Mouse (Mus musculus): ENCODE data around the gene Slc44a2. TPM values are rescaled to one million over a fixed set of nuclear protein-coding genes. Genes with fewer than 3 reads are reported as not detected.

The Slc44a2 gene
- total and polyA plus RNA-seq, 3 experiments, result 22.1 to 62.9 (median 36.5) TPM

DNA sequence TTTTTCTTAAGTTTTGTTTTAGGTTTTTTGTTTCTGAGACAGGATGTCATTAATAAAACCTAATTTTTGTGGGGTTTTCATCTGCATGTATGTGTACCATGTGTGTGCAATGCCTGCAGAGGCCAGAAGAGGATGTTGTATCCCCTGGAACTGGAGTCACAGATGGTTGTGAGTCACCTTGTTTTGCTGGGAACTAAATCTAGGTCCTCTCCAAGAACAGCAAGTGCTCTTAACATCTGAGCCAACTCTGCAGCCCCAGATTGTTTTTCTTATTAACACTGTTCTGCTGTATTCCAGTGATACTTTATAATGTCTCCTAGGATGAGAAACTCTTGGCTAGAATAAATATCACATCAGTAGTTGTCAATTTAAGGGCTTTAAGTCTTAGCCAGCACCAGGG lies 60.4 kb downstream of the Slc44a2 start:
- H3K36me3 ChIP-seq (replicated peaks in 1 of 2; ENCODE audit: control insufficient read depth in 1 of 2, insufficient read depth in 1 of 2, low read length in 1 of 2), result peaks cover 42 to 88% of the 10 kb centered on the region in 2 experiments
- dilution Hi-C loops (cut with MboI; ENCODE audit: extremely low pct_ligation_motif_present, extremely low pct_unique_long_range_greater_than_20kb, low sequenced_read_pairs), result no loop called here
- H3K79me2 ChIP-seq (replicated peaks; ENCODE audit: control insufficient read depth, extremely low read depth, insufficient read depth, poor library complexity, severe bottlenecking), result peaks cover 97% of the 10 kb centered on the region
- TF ChIP-seq KAT2A (IDR thresholded peaks at IDR 0.05; ENCODE audit: insufficient replicate concordance, low read length) (no peak), GABPA (IDR thresholded peaks at IDR 0.05; ENCODE audit: insufficient replicate concordance, low read depth, low read length) (no peak), HCFC1 (IDR thresholded peaks at IDR 0.05; ENCODE audit: low read depth, low read length) (no peak), UBTF (IDR thresholded peaks at IDR 0.05; ENCODE audit: low read depth, low read length) (no peak), ETS1 (conservative IDR thresholded peaks at IDR 0.05; ENCODE audit: low read depth, low read length) (no peak), TCF12 (IDR thresholded peaks at IDR 0.05; ENCODE audit: low read depth, low read length) (no peak), RAD21 (IDR thresholded peaks at IDR 0.05; ENCODE audit: low read depth, low read length) (no peak), E2F4 (IDR thresholded peaks at IDR 0.05; ENCODE audit: insufficient replicate concordance, low read depth, low read length) (no peak), MAZ (IDR thresholded peaks at IDR 0.05; ENCODE audit: low read depth, low read length) (no peak), EP300 (IDR thresholded peaks at IDR 0.05; ENCODE audit: low read length) (no peak), POLR2AphosphoS2 (IDR thresholded peaks at IDR 0.05; ENCODE audit: low read depth, low read length) (no peak), ZKSCAN1 (IDR thresholded peaks at IDR 0.05; ENCODE audit: borderline replicate concordance, low read depth, low read length) (no peak), ZMIZ1 (IDR thresholded peaks at IDR 0.05; ENCODE audit: low read depth, low read length) (no peak)
- no peaks in the 10 kb centered on the region for H3K9me3 ChIP-seq (replicated peaks; ENCODE audit: low read length)
- no peak overlapping the region for H3K9ac ChIP-seq (ENCODE audit: insufficient read depth, low read depth)
- DNase-seq (ENCODE audit: extremely low read depth), result no peak
- no peak overlapping the region for H3K4me2 ChIP-seq (ENCODE audit: insufficient read depth, low read depth, poor library complexity, severe bottlenecking)
- peaks cover 0 to 11% of the 10 kb centered on the region in 2 experiments; a peak in 1 of 4 replicates for H3K4me1 ChIP-seq (ENCODE audit: control insufficient read depth in 1 of 2, insufficient read depth in 2 of 2)
- no peak overlapping the region for H3K27ac ChIP-seq (ENCODE audit: insufficient read depth, low read depth)
- in situ Hi-C loops (cut with MboI; ENCODE audit: low pct_ligation_motif_present, low pct_unique_long_range_greater_than_20kb, low sequenced_read_pairs), result no loop called here
- no peaks in the 10 kb centered on the region for H3K27me3 ChIP-seq (replicated peaks)
- H3K4me3 ChIP-seq (replicated peaks in 1 of 3; ENCODE audit: low read depth in 2 of 3, low read length in 2 of 3, poor library complexity in 1 of 3), result no peak overlapping the region

DNA sequence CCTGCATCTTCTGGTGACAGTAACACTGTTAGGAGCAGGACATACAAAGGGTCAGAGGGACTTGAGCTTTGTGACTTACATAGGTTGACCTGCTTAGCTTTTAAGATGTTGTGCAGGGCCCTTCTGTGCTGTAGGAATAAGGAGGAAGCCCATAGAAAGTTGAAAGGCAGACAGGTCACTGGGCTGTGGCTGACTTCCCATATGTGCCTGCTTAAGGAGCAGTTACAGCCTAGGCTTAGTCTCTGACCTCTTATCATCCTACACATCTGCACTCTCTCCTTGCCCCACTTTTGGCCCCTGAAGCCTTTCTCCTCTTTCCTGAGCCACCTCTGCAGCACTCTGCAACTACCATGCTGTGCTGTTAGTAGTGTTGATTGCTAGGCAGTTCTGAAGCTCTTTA lies 63.5 kb downstream of the Slc44a2 start:
- DNase-seq (ENCODE audit: extremely low read depth), result no peak
- no peak overlapping the region for H3K4me2 ChIP-seq (ENCODE audit: insufficient read depth, low read depth, poor library complexity, severe bottlenecking)
- peaks cover 85% of the 10 kb centered on the region for H3K79me2 ChIP-seq (replicated peaks; ENCODE audit: control insufficient read depth, extremely low read depth, insufficient read depth, poor library complexity, severe bottlenecking)
- no peaks in the 10 kb centered on the region for H3K27me3 ChIP-seq (replicated peaks)
- dilution Hi-C loops (cut with MboI; ENCODE audit: extremely low pct_ligation_motif_present, extremely low pct_unique_long_range_greater_than_20kb, low sequenced_read_pairs) (no loop called here), in situ Hi-C loops (cut with MboI; ENCODE audit: low pct_ligation_motif_present, low pct_unique_long_range_greater_than_20kb, low sequenced_read_pairs) (no loop called here)
- no peak overlapping the region for H3K4me3 ChIP-seq (replicated peaks in 1 of 3; ENCODE audit: low read depth in 2 of 3, low read length in 2 of 3, poor library complexity in 1 of 3)
- no peak overlapping the region for H3K9ac ChIP-seq (ENCODE audit: insufficient read depth, low read depth)
- H3K4me1 ChIP-seq (ENCODE audit: control insufficient read depth in 1 of 2, insufficient read depth in 2 of 2), result peaks cover 0 to 8% of the 10 kb centered on the region in 2 experiments; a peak in 1 of 4 replicates
- H3K36me3 ChIP-seq (replicated peaks in 1 of 2; ENCODE audit: control insufficient read depth in 1 of 2, insufficient read depth in 1 of 2, low read length in 1 of 2), result peaks cover 39 to 90% of the 10 kb centered on the region in 2 experiments
- no peak overlapping the region for H3K27ac ChIP-seq (ENCODE audit: insufficient read depth, low read depth)
- TF ChIP-seq TBP (conservative IDR thresholded peaks at IDR 0.05; ENCODE audit: low read depth, low read length) (no peak), ZMIZ1 (IDR thresholded peaks at IDR 0.05; ENCODE audit: low read depth, low read length) (no peak), PAX5 (IDR thresholded peaks at IDR 0.05; ENCODE audit: low read length) (no peak), MAX (IDR thresholded peaks at IDR 0.05; ENCODE audit: low read length) (no peak), POLR2AphosphoS2 (IDR thresholded peaks at IDR 0.05; ENCODE audit: low read depth, low read length) (no peak), EP300 (IDR thresholded peaks at IDR 0.05; ENCODE audit: low read length) (no peak), GABPA (IDR thresholded peaks at IDR 0.05; ENCODE audit: insufficient replicate concordance, low read depth, low read length) (no peak), CHD1 (IDR thresholded peaks at IDR 0.05; ENCODE audit: low read depth, low read length) (no peak), MAFK (IDR thresholded peaks at IDR 0.05; ENCODE audit: insufficient replicate concordance, low read length) (no peak), USF1 (IDR thresholded peaks at IDR 0.05; ENCODE audit: low read depth, low read length) (no peak), USF2 (conservative IDR thresholded peaks at IDR 0.05; ENCODE audit: low read depth, low read length) (no peak), ZKSCAN1 (IDR thresholded peaks at IDR 0.05; ENCODE audit: borderline replicate concordance, low read depth, low read length) (no peak), IRF4 (IDR thresholded peaks at IDR 0.05; ENCODE audit: low read depth, low read length) (no peak), RAD21 (IDR thresholded peaks at IDR 0.05; ENCODE audit: low read depth, low read length) (no peak), ZNF384 (IDR thresholded peaks at IDR 0.05; ENCODE audit: low read depth, low read length) (no peak)
- no peaks in the 10 kb centered on the region for H3K9me3 ChIP-seq (replicated peaks; ENCODE audit: low read length)

All from CH12.LX (cell line).